18 mouse cellular contexts compared by ENCODE assay signal in the genomic region with DNA sequence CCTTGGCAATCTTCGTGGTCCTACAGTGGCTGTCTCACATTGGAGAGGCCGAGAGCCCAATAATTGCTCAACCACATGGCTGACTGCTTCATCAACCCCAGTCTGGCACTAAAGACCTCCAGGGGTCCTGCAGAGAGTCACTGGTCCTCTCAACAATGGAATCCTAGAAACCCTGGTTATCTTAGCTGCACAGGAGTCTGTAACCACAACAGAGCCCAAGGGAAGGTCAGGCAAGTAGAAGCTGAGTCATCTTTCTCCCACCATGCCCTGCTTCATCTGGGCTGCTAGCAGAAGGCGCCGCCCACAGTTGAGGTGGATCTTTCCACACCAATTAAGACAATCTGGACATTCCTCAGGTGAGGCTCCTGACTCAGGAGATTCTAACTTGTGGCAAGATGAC.
DNase-seq lines count a peak whose midpoint lies in the region; ATAC-seq and TF ChIP-seq lines count a peak whose summit lies in the region.
"Had no signal": no experiment of that assay in that cellular context is flagged by ENCODE, and none has a peak within 500 bp of the region (broad histone marks: within the 10 kb centered on the region; RNA-seq: fewer than 3 reads in every experiment).

No protein-coding gene starts in this region.

- in situ Hi-C loops in Patski (cut with MboI; ENCODE audit: low pct_unique_long_range_greater_than_20kb): no loop called here

- H3K27me3 ChIP-seq in Patski: no peaks in the 10 kb centered on the region
- H3K27me3 ChIP-seq: embryonic facial prominence, embryonic 12.5 days; forebrain, embryonic 15.5 days; heart, embryonic 13.5 days; hindbrain, embryonic 12.5 days had no signal

- TF ChIP-seq CTCF in Patski (IDR thresholded peaks at IDR 0.05): no peak

- ATAC-seq in Patski: peak; percentile 66
- peak; percentile 79 for ATAC-seq in megakaryocyte-erythroid progenitor cell, adult 5-6 weeks (replicated peaks; ENCODE audit: low FRiP score, low TSS enrichment, poor library complexity, severe bottlenecking)
- ATAC-seq: forebrain, embryonic 15.5 days; hindbrain, embryonic 16.5 days; inflammation-experienced regulatory T-cells, adult 6 months had no signal

- intact Hi-C loops in heart, postnatal 36 days (cut with DNase I): no loop called here

- POLR2A ChIA-PET in Patski (lab: Charles Lee): no interaction called here

- CTCF ChIA-PET in Patski (lab: Charles Lee): no interaction called here

- DNase-seq in 3T3-L1 (ENCODE audit: low read depth, low spot score) (peak; percentile 29), 416B (ENCODE audit: low read depth) (peak; percentile 77), Patski (ENCODE audit: low read depth, low spot score) (peak; percentile 60)
- DNase-seq in heart, postnatal 36 days: no peak
- no peak for DNase-seq in frontal cortex, postnatal 36 days (ENCODE audit: low spot score in 2 of 2)
- DNase-seq: adrenal gland, postnatal 10 days; cerebellum, adult 11 months; cerebellum, adult 8-10 months; cerebellum, postnatal 14 days; gastrocnemius, postnatal 25 days; heart, postnatal 4 days had no signal

Comparison
In these comparisons a context has a peak if more than half of its experiments do, and no peak if none do; other contexts are left out.
1. DNase-seq: peak in 3T3-L1 (single experiment), 416B (single experiment) and Patski (single experiment); none in heart, postnatal 36 days (0 of 2) and frontal cortex, postnatal 36 days (0 of 2).